Mouse (Mus musculus) small intestine, adult 2 months (tissue): Measurements from ENCODE around the gene Ssna1.

ENCODE experiments used
- CTCF ChIP-seq: fragments of 200-500 bp; IDR thresholded peaks from 2 replicates; pipeline ENCODE4 v1.5.1; 2012; ENCODE audit warnings: low read depth, mild to moderate bottlenecking, control low read depth, inconsistent platforms, low read length, moderate library complexity, mixed read lengths; ENCODE audit not compliant: insufficient replicate concordance, insufficient read length; ENCODE audit errors: extremely low read depth
- POLR2A ChIP-seq: fragments of 200-500 bp; IDR thresholded peaks from 2 replicates; pipeline ENCODE4 v1.6.1; 2012; ENCODE audit warnings: low read depth, mild to moderate bottlenecking, control low read depth, inconsistent platforms, low read length, moderate library complexity

- TF ChIP-seq CTCF (no peak), POLR2A (no peak)
Observed at GRCm38 (mm10) chr2:25318971-25319773, 46.9 kb upstream of the Ssna1 start, which contains the start of gene Grin1.
